Mouse (Mus musculus): Measurements from ENCODE around the gene Cdc34.

Cdc34 gene

GRCm38 (mm10) chr10:79670071-79670888, 11.7 kb upstream of the Cdc34 start:
- in situ Hi-C loops (cut with MboI) = no loop called here

GRCm38 (mm10) chr10:79671396-79672087, 10.5 kb upstream of the Cdc34 start:
- in situ Hi-C loops (cut with MboI) = no loop called here

GRCm38 (mm10) chr10:79672088-79672455, 9.9 kb upstream of the Cdc34 start:
- in situ Hi-C loops (cut with MboI) = no loop called here

- in situ Hi-C loops (cut with MboI) = no loop called here
Measured at GRCm38 (mm10) chr10:79673054-79673453, 8.9 kb upstream of the Cdc34 start.

- in situ Hi-C loops (cut with MboI) = no loop called here
Measured at GRCm38 (mm10) chr10:79675346-79676035, 6.5 kb upstream of the Cdc34 start.

- in situ Hi-C loops (cut with MboI) = no loop called here
Measured at GRCm38 (mm10) chr10:79680606-79681495, 1.1 kb upstream of the Cdc34 start.

GRCm38 (mm10) chr10:79682551-79682915, 538 bp downstream of the Cdc34 start:
- in situ Hi-C loops (cut with MboI) = no loop called here

GRCm38 (mm10) chr10:79682916-79683582, 1.1 kb downstream of the Cdc34 start:
- in situ Hi-C loops (cut with MboI) = no loop called here

GRCm38 (mm10) chr10:79683726-79684640, 2.0 kb downstream of the Cdc34 start:
- in situ Hi-C loops (cut with MboI) = no loop called here

- in situ Hi-C loops (cut with MboI) = no loop called here
Measured at GRCm38 (mm10) chr10:79684770-79685600, 3.0 kb downstream of the Cdc34 start.

- in situ Hi-C loops (cut with MboI) = no loop called here
Measured at GRCm38 (mm10) chr10:79686219-79686618, 4.2 kb downstream of the Cdc34 start.

GRCm38 (mm10) chr10:79686691-79687090, 4.7 kb downstream of the Cdc34 start:
- in situ Hi-C loops (cut with MboI) = no loop called here

- in situ Hi-C loops (cut with MboI) = no loop called here
Measured at GRCm38 (mm10) chr10:79687513-79687912, 5.5 kb downstream of the Cdc34 start.

GRCm38 (mm10) chr10:79688720-79689119, 6.7 kb downstream of the Cdc34 start, which contains the start of gene Gzmm:
Gene Gzmm, plus strand, starts transcription at chr10:79689020.
- in situ Hi-C loops (cut with MboI) = no loop called here

GRCm38 (mm10) chr10:79689178-79689577, 7.2 kb downstream of the Cdc34 start:
- in situ Hi-C loops (cut with MboI) = no loop called here

GRCm38 (mm10) chr10:79691986-79692548, 10.1 kb downstream of the Cdc34 start:
- in situ Hi-C loops (cut with MboI) = no loop called here

- in situ Hi-C loops (cut with MboI) = no loop called here
Measured at GRCm38 (mm10) chr10:79693580-79694378, 11.8 kb downstream of the Cdc34 start.

- in situ Hi-C loops (cut with MboI) = no loop called here
Measured at GRCm38 (mm10) chr10:79694379-79694655, 12.3 kb downstream of the Cdc34 start.

All from mature B cell (primary cell).